Mouse (Mus musculus) myocyte (in vitro differentiated cells): Measurements from ENCODE around the gene Hsp90aa1. TPM values are rescaled to one million over a fixed set of nuclear protein-coding genes. Genes with fewer than 3 reads are reported as not detected.
"Not testable (repeated sequence)": the region's sequence is repeated elsewhere in the genome, so short reads cannot be mapped to it uniquely, and the experiment has no call there.

Experiments used
- H3K27me3 ChIP-seq: one replicate; pipeline ENCODE4 v1.6.1; 2011; ENCODE audit not compliant: control insufficient read depth, insufficient read depth, insufficient read length
- H3K36me3 ChIP-seq: one replicate; pipeline ENCODE4 v1.6.1; 2011; ENCODE audit not compliant: control insufficient read depth, insufficient read depth
- H3K4me2 ChIP-seq: one replicate; pipeline ENCODE4 v1.6.1; 2011; ENCODE audit warnings: low read depth, control low read depth
- H3K4me3 ChIP-seq: one replicate; pipeline ENCODE4 v1.5.1; 2011; ENCODE audit warnings: mild to moderate bottlenecking, control low read depth, moderate library complexity
- H3K79me2 ChIP-seq: one replicate; pipeline ENCODE4 v1.6.1; 2011; ENCODE audit not compliant: control insufficient read depth, insufficient read depth
- H3ac ChIP-seq: one replicate; pipeline ENCODE4 v1.6.1; 2011; ENCODE audit not compliant: control insufficient read depth, insufficient read length
- CEBPB ChIP-seq: IDR thresholded peaks from 2 replicates; pipeline ENCODE4 v1.6.1; 2011; ENCODE audit warnings: mild to moderate bottlenecking, moderate library complexity; ENCODE audit not compliant: poor library complexity, insufficient read depth, severe bottlenecking
- E2F4 ChIP-seq: IDR thresholded peaks from one replicate; pipeline ENCODE4 v1.6.1; 2011; ENCODE audit warnings: mild to moderate bottlenecking, control low read depth, moderate library complexity; ENCODE audit not compliant: insufficient read depth
- MAX ChIP-seq: IDR thresholded peaks from one replicate; pipeline ENCODE4 v1.6.1; 2011; ENCODE audit warnings: low read depth, mild to moderate bottlenecking, control low read depth
- MYOD1 ChIP-seq, 3 experiments: IDR thresholded peaks; one replicate each; pipeline ENCODE4 v1.6.1; 2011; ENCODE audit warnings: control low read depth in 2 of 3, low read depth in 2 of 3, mild to moderate bottlenecking in 2 of 3, moderate library complexity in 1 of 3; ENCODE audit not compliant: insufficient read length in 2 of 3, control insufficient read depth in 1 of 3
- MYOG ChIP-seq, 3 experiments: IDR thresholded peaks; one replicate each; pipeline ENCODE4 v1.6.1; 2011; ENCODE audit warnings: control low read depth in 2 of 3, low read depth in 2 of 3, mild to moderate bottlenecking in 2 of 3; ENCODE audit not compliant: insufficient read length in 2 of 3, control insufficient read depth in 1 of 3, insufficient read depth in 1 of 3
- POLR2A ChIP-seq: IDR thresholded peaks from one replicate; pipeline ENCODE4 v1.6.1; 2011; ENCODE audit warnings: low read depth, mild to moderate bottlenecking, control low read depth, moderate library complexity; ENCODE audit not compliant: insufficient read length
- POLR2AphosphoS2 ChIP-seq: IDR thresholded peaks from one replicate; pipeline ENCODE4 v1.6.1; 2011; ENCODE audit warnings: low read depth, control low read depth; ENCODE audit not compliant: insufficient read length
- REST ChIP-seq: IDR thresholded peaks from one replicate; pipeline ENCODE4 v1.6.1; 2011; ENCODE audit warnings: mild to moderate bottlenecking, control low read depth, moderate library complexity; ENCODE audit not compliant: insufficient read depth, insufficient read length
- SRF ChIP-seq: IDR thresholded peaks from one replicate; pipeline ENCODE4 v1.6.1; 2011; ENCODE audit warnings: low read depth; ENCODE audit not compliant: control insufficient read depth, insufficient read length
- TCF12 ChIP-seq: IDR thresholded peaks from one replicate; pipeline ENCODE4 v1.6.1; 2011; ENCODE audit warnings: mild to moderate bottlenecking, control low read depth; ENCODE audit not compliant: poor library complexity, insufficient read depth, severe bottlenecking
- TCF3 ChIP-seq: IDR thresholded peaks from one replicate; pipeline ENCODE4 v1.6.1; 2011; ENCODE audit warnings: low read depth, control low read depth; ENCODE audit not compliant: insufficient read length
- USF1 ChIP-seq: IDR thresholded peaks from one replicate; pipeline ENCODE4 v1.6.1; 2011; ENCODE audit warnings: low read depth, mild to moderate bottlenecking, control low read depth, moderate library complexity
- polyA plus RNA-seq: library from polyadenylated mRNA; unstranded; fragments of >200 nt; fragmentation: generic; extraction: Trizol; gene quantifications from one replicate; pipeline ENCODE4 v1.2.1, GENCODE M21; 2012; ENCODE audit warnings: missing spikeins

Hsp90aa1 gene
- polyA plus RNA-seq, 1 experiment: 110 TPM

DNA sequence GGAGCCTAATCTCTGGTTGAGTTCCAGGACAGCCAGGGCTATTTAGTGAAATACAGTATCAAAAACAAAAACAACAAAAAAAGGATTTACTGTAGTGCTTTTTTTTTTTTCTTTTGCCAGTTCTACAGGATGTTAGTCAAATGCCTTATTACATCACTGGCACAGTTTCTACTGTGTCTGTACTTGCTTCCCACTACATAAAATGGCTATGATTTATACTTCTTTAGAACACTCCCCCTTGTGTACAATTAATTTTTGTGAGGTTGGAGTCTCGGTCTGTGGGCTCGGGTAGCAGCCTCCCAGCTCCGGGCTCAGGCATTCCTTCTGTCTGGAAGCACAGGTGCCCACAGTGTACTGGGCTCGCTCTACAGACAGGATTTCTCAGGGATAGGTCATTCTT is 34.1 kb upstream of the Hsp90aa1 start:
- no peaks in the 10 kb centered on the region for H3K27me3 ChIP-seq
- H3ac ChIP-seq: no peak overlapping the region
- no peaks in the 10 kb centered on the region for H3K36me3 ChIP-seq
- TF ChIP-seq TCF12 (no peak), MYOG (IDR thresholded peaks at IDR 0.05; ENCODE audit: control insufficient read depth in 1 of 3, insufficient read depth in 1 of 3, insufficient read length in 2 of 3, low read depth in 2 of 3) (no peak), SRF (no peak), REST (no peak), MAX (no peak), TCF3 (no peak), MYOD1 (IDR thresholded peaks at IDR 0.05; ENCODE audit: control insufficient read depth in 1 of 3, insufficient read length in 2 of 3, low read depth in 2 of 3) (no peak), E2F4 (no peak), USF1 (no peak), POLR2A (no peak), CEBPB (no peak), POLR2AphosphoS2 (no peak)
- H3K4me2 ChIP-seq: peak overlapping the region; percentile 98
- H3K79me2 ChIP-seq: peaks cover 36% of the 10 kb centered on the region
- peak overlapping the region; percentile 87 for H3K4me3 ChIP-seq

- H3K79me2 ChIP-seq, H3K4me2 ChIP-seq, H3ac ChIP-seq, H3K27me3 ChIP-seq, H3K4me3 ChIP-seq, H3K36me3 ChIP-seq: not testable (repeated sequence)
Measured at GRCm38 (mm10) chr12:110733254-110733653, 30.7 kb upstream of the Hsp90aa1 start.

DNA sequence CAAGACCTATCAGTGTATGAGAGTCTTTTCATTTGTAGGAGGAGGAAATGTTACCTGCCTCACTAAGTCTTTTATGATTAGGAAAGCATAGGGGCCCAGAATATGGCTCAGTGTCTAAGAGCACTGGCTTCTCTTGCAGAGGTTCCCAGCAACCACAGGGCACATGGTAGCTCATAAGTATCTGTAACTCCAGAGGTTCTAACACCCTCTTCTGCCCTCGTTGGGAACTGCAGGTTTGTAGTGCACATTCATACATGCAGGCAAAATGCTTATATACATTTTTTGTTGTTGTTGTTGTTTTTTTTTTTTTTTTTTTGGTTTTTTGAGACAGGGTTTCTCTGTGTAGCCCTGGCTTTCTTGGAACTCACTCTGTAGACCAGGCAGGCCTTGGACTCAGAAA is 23.9 kb upstream of the Hsp90aa1 start:
- no peaks in the 10 kb centered on the region for H3K27me3 ChIP-seq
- H3ac ChIP-seq: no peak overlapping the region
- H3K4me3 ChIP-seq: no peak overlapping the region
- no peak overlapping the region for H3K4me2 ChIP-seq
- H3K79me2 ChIP-seq: no peaks in the 10 kb centered on the region
- no peaks in the 10 kb centered on the region for H3K36me3 ChIP-seq
- TF ChIP-seq REST: no peak
- TF ChIP-seq TCF3: no peak
- no peak for TF ChIP-seq TCF12
- no peak for TF ChIP-seq CEBPB
- TF ChIP-seq USF1: no peak
- no peak for TF ChIP-seq POLR2AphosphoS2
- TF ChIP-seq E2F4: no peak
- no peak for TF ChIP-seq POLR2A
- no peak for TF ChIP-seq MYOD1 (IDR thresholded peaks at IDR 0.05; ENCODE audit: control insufficient read depth in 1 of 3, insufficient read length in 2 of 3, low read depth in 2 of 3)
- TF ChIP-seq MAX: no peak
- no peak for TF ChIP-seq MYOG (IDR thresholded peaks at IDR 0.05; ENCODE audit: control insufficient read depth in 1 of 3, insufficient read depth in 1 of 3, insufficient read length in 2 of 3, low read depth in 2 of 3)

GRCm38 (mm10) chr12:110725489-110725888 is 23.0 kb upstream of the Hsp90aa1 start:
- Histone ChIP-seq H3K79me2 (no peaks in the 10 kb centered on the region), H3K4me2 (peak overlapping the region; percentile 24), H3K27me3 (no peaks in the 10 kb centered on the region), H3K4me3 (no peak overlapping the region), H3ac (no peak overlapping the region), H3K36me3 (no peaks in the 10 kb centered on the region)
- no peak for TF ChIP-seq CEBPB
- TF ChIP-seq POLR2A: no peak
- peak in 2 of 3 experiments; percentile 47 to 87 for TF ChIP-seq MYOD1 (IDR thresholded peaks at IDR 0.05; ENCODE audit: control insufficient read depth in 1 of 3, insufficient read length in 2 of 3, low read depth in 2 of 3)
- TF ChIP-seq TCF3: no peak
- peak in 1 of 3 experiments; percentile 76 for TF ChIP-seq MYOG (IDR thresholded peaks at IDR 0.05; ENCODE audit: control insufficient read depth in 1 of 3, insufficient read depth in 1 of 3, insufficient read length in 2 of 3, low read depth in 2 of 3)
- TF ChIP-seq REST: no peak

- no peak overlapping the region for H3ac ChIP-seq
- H3K4me3 ChIP-seq: no peak overlapping the region
- H3K36me3 ChIP-seq: no peaks in the 10 kb centered on the region
- TF ChIP-seq POLR2A (no peak), MYOD1 (IDR thresholded peaks at IDR 0.05; ENCODE audit: control insufficient read depth in 1 of 3, insufficient read length in 2 of 3, low read depth in 2 of 3) (no peak), MAX (no peak), SRF (no peak), E2F4 (no peak), USF1 (no peak), CEBPB (no peak), TCF3 (no peak), POLR2AphosphoS2 (no peak), REST (no peak), MYOG (IDR thresholded peaks at IDR 0.05; ENCODE audit: control insufficient read depth in 1 of 3, insufficient read depth in 1 of 3, insufficient read length in 2 of 3, low read depth in 2 of 3) (no peak), TCF12 (no peak)
- peak overlapping the region; percentile 24 for H3K4me2 ChIP-seq
- no peaks in the 10 kb centered on the region for H3K79me2 ChIP-seq
- no peaks in the 10 kb centered on the region for H3K27me3 ChIP-seq
Measured at GRCm38 (mm10) chr12:110725051-110725450, 22.5 kb upstream of the Hsp90aa1 start.
